Mouse (Mus musculus) ovary, postnatal 14 days (tissue): Measurements from ENCODE around the gene Rhbdd3.

Source experiments
- DNase-seq: peaks from one replicate; pipeline ENCODE4 v3.0.0; 2022; ENCODE audit warnings: low spot score

Rhbdd3 gene

DNA sequence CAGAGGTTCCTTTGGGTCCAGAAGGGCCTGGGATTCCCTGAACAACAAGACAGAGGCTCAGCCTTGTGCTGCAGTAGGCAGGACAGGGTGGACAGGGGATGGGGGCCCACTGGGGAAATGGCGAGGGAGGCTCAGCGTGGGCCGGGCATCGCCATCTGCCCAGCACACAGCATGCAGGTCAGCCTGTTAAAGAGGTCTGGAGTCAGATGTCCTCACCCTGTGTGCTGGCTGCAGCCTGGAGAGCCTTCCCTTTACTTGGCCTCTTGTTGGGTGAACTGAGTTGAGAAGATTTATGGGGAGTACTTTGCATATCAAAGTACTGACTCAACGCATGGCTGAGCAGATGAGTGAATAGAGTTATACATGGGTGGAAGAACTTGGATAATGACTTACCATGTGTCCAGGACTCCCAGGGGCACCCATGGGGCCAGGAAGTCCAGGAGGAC is 30.3 kb downstream of the Rhbdd3 start:
- DNase-seq, result no peak

DNA sequence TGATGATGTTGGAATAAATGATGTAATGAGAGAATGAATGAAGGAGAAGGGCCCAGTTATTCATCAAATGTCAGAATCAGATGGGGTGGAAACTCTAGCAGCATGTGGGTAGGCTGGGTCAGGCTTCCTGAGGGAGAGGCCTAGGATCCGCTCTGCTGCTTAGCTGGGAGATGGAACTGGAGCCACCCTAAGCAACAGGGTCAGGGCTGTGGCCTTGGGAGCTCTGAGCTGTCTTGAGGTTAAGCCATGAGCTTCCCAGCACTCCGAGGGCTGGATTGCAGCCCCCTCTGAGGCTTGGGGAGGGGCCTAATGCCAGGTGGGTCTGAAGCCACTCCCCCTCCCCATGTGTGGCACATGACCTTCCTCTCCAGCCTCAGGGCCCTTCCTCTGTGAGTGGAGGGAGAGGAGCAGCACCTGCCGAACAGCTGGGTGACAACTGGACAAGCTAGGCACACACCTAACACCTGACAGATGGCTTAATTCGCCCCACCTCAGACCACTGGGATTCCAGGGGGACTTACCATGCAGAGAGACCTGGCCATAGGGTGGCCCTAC is 31.5 kb downstream of the Rhbdd3 start:
- no peak for DNase-seq

DNA sequence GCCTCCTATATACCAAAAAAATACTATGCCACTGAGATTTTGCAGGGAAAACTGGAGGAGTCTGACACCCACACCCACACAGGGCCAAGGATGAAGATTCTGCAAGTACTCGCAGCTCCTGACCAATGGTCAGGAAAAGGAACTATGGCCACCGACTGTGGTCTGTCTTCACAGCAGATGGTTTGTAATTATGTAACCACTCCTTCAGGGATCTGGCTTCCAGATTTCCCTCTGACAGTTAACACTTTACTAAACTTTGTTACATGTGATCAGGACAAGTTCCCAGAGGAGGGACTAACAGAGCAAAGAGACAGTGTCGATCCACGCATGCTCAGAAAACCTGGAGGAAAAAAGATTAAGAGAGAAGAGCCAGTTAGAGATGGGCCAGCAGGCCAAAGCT is 34.0 kb downstream of the Rhbdd3 start:
- DNase-seq, result no peak

DNA sequence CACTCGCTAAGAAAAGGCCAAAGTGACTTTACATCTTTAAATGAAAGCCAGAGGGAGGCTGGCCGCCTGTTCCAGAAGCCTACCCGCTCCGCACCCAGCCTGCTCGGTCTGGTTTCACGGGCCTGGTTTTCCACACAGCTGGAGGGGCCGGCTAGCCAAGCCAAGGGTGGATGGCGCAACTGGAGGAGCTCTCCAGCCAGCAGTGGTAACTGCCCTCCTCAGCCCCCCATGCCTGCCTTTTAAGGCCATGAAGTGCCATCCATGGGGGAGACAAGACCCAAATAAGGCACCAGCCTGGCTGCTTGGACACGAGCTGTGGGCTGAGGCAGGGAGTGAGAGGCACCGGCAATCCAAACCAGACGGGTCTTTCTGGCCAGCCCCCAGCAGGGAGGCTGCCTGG is 37.2 kb downstream of the Rhbdd3 start:
- DNase-seq, result no peak

DNA sequence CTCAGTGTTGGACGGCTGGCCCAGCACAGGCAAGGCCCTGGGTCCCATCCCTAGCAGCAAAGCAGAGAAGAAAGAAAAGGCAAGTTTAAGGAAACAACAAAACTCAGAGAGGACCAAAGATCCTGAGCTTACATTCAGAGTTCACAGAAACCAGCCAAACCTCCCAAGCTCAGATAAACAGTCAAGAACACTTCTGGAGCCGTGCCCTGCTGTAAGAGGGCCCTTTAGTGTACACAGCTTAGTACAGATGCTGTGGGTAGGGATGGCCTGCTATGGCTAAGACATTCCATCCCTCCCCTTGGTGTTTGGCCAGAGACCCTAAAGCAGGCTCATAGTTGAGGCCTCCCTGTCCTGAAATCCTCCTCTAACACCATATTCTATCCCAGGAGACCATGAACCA is 39.9 kb downstream of the Rhbdd3 start:
- no peak for DNase-seq

DNA sequence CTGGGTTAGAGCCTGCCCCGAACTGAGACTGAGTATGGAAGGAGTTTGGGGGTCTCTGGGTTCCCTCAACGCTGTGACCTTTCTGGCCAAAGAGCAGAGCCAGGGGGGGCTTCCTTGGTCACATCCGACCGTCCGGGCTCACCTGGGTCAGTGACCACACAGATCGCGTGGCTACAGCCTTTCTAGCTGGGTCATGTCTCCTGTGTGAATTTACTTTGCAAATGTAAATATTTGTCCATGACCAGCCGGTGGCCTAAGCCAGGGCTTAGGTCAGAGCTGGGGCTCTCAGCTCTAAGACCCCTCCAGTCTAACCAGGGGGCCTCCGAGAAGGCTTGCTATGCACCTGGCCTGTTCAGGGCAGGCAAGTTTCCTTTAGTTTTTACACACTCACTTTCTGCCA is 40.6 kb downstream of the Rhbdd3 start:
- no peak for DNase-seq

DNA sequence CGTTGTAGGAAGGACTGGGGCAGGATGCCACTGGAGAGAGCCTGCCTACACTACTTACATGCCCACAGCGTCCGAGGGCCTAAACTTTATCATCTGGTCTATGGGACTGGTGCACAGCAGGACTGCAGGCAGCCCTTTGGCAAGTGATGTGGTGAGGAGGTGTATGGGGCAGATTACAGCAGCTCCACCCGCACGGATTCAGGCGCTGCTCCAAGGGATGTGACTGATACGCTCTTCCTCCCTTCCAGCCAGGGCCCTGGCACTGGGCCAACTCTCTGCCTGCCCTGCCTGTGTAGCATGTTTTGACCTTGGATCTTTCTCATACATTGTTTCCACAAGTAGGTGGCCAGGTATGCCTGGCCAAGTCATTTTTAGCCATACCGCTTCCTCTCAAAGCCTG is 41.9 kb downstream of the Rhbdd3 start:
- DNase-seq, result peak; percentile 67

DNA sequence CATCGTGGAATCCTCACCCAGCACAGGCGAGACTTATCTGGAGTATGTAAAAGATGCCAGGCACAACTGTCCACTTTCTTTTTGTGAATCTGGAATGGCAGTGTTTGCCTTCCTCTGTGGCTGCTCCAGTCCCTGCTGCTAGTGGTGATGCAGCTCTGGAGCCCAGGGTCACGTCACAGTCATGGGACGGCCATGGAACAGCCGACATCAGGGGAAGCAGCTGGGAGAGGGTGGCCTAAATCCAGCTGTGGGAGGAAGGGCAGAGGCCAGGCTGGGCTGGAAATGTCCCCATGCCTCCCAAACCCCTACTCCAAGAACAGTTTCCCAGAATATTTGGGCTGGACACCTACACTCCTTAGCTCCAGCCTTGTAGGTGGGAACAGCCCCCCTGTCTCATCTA is 42.5 kb downstream of the Rhbdd3 start:
- DNase-seq, result no peak

DNA sequence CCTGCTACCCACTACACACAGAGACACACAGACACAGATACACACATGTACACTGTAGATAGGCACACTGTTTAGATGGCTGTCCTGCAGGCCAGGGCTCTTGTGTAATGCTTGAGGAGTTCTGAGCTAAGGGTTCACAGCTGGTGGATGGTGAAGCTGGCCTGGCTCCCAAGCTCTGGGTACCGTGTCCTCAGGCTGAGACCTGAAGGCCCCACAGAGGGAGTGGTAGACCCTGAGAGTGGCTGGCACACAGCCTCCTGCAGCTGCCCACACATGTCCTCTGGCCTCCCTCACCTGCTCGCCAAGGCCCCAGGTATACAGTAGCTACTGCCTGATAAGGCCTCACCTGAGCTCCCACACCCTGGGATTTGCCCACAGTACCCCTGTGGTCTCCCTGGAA is 43.2 kb downstream of the Rhbdd3 start:
- no peak for DNase-seq

DNA sequence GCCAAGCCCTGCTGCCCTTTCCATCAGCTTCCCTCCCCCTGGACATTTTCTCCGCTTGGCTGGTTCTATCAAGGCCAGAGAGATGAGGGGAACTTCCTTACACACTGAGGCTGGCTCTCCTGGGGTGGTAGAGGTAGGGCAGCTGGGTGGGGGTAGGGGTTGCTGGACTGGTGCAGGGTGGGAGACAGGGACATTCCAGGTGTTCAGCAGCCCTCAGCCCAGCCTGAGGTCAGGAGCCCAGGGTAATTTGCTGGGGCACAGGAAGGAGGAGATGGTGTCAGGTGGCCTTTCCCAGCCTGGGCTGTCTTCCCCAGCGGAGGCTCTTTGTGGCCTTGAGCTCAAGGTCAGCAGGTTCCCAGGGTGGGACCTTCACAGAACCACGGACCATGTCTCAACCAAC is 46.9 kb downstream of the Rhbdd3 start:
- DNase-seq, result no peak

DNA sequence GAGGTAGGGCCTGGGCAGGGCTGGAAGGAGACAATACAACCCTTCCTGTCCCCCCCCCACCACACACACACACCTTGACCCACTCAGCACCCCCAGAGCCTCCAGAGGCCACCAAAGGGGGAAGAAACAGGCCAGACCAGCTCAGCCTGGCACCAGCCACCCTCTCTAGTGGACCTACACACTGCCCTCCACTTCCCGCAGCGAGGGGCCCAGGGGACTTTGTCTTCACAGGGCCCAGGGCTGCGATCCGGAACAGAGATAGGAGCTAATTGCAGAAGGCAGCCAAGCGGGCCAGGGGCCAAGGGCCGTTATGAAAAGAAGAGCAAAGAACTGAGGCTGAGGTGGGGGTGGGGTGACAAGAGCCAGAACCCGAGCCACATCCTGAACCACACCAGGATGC is 50.5 kb downstream of the Rhbdd3 start:
- no peak for DNase-seq

DNA sequence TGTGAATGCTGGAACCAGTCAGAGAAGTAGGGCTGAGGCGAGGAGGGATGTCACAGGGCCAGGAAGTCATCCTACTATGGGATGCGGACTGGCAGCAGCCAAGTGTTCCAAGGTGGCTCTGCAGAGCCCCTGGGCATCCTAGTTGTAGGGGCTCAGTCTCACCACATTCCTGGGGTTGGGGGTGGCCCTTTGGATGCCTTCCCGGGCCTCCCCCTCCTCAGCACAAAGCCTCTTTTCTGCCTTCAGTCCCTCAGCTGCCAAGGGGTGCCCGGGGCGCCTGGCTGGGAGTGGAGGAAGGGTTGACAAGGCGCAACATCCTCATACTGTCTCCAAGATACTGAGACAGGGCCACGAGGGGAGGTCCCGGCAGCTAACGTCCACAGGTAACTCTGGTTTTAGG is 51.2 kb downstream of the Rhbdd3 start:
- DNase-seq, result no peak

DNA sequence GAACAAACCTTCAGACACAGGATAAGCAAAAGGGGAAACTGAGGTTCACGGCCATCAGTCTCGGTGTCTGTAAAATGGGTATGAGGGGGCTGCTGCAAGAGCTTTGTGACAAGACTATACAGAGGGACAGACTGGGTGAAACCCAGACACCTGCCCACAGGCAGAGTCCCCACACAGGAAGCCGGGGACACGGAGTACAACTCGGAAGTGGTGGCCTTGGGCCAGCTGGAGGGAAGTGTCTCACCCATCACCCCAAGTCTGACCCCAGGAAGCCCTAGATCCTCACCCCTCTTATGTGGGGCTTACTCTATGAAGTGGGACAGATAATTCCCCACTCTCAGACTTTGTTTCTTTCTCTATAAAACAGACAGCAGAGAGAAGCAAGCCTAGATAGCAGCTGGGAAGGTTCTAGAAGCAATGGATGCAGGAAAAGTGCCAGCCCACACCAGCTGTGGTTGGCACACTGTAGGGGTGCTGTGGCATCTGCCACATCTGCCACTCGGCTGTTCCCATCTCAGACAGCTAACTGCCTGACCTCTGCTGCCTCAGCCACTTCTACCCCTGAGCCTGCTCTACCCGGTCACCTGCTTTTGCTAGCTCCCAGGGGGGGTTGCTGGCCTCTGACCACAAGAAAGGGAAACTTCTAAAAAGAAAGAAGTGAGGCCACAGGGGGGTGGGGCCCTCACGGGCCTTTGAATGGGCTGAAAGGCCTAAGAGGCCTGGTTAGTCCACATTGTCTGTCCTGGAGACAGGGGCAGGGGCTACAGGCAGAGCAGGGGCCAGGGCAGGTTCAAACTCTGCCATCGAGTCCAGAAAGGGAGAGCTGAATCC is 51.9 kb downstream of the Rhbdd3 start:
- no peak for DNase-seq

DNA sequence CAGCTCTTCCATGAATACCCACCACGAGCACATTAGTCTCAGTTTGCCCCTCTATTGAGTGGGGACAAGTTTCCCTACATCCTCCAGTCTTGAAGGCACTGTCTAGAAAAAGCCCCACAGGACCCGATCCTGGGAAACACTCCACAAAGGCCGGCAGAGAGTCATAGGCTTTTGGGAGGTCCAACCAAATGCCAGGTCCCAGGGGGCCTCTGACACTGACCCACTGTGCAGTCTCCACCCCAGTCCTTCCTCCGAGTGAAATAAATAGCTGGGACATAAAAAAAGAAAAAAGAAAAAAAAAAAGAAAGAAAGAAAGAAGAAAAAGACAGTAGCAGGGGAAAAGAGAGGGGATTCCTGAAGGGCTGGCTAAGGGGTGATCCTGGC is 52.5 kb downstream of the Rhbdd3 start:
- DNase-seq, result no peak

DNA sequence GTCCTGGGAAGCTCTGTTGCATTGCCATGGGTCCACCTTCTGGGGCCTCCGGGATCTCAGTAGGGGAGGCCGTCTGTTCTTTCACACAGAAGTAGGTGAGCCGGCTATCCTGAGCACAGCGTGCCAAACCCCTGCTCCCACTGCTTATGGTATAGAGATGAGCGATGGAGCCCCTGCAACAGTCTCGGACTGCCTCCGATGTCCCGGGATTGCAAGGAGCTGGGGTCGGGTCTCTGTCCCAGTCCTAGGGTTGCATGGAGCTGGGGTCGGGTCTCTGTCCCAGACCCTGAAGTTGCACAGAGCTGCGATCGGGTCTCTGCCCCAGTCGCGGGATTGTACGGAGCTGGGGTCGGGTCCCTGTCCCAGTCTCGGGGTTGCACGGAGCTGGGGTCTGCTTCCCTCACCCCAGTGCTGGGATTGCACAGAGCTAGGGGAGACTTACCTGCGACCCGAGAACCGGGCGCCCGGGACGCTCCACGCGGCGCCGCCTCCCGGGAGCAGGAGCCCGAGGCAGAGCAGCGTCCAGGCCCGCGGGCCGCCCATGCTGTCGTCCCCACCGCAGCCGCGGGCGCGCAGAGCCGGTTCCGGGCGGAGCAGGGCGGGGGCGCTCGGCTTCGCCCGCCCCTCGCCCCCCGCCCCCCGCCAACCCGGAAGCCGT is 53.1 kb downstream of the Rhbdd3 start, which contains the start of gene Emid1:
Gene Emid1, minus strand, starts transcription at position 578 of the 658 bp plus-strand sequence.
- no peak for DNase-seq

DNA sequence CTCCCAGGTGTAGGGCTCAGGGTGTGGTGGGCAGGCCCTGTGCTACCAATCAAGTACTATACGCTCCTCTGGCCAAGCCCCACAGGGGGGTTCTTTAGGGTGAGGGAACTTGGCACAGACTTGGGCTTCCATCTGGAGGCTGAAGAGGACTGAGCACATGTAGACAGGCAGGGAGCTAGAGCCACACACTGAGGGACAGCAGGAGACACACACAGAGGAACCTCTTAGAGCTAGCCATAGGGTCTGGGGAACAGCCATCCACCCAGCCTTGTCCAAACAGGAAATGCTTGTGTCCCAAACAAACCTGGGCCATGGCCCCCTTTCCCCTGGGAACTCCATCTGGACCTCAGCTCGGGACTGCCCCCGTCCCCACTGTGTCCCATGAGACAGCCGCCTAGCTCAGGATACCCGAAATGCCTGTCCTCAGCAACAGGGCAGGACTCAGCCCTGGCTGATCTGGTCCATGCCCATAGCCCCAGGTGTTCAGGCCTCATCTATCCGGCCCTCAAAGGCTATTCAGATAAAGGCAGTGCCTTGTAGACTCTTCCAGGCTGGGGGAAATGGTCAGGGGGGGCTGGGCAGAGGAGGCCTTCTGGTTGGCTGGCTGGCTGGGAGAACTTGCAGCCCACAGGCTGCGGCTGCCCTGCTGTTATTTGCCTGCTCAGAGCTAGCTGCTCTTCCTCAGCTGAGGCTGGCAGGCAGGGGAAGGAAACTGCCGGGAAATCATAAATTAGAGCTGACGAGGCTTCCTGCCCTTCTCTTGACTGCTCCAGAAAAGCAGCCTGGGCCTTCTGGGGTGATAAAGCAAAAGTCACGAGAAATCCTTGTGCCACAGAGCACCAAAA is 56.5 kb downstream of the Rhbdd3 start:
- no peak for DNase-seq
